Mouse (Mus musculus): ENCODE measurements around the gene Bud13. TPM values are rescaled to one million over a fixed set of nuclear protein-coding genes. Genes with fewer than 3 reads are reported as not detected.
"Not testable (repeated sequence)": the region's sequence is repeated elsewhere in the genome, so short reads cannot be mapped to it uniquely, and the experiment has no call there.

Bud13 gene
- total RNA-seq, 2 experiments from 2014 or later, result 6.5 to 7.9 TPM

DNA sequence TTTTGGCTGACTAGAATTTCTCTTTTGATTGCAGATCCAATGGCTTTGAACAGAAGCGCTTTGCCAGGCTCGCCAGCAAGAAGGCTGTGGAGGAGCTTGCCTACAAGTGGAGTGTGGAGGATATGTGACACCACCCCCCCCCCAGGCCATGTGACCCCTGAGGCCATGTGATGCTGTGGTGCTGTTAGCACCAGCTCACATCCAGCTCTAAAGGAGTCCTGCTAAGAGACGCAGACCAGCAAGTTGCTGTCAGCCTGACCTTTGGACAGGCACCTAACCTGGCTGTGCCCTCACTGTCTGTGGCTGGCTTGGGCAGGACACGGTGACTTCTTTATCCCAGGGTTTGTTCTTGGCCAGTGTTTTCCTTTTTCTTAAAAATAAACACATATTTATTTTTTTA lies 15.6 kb downstream of the Bud13 start:
- no peak for DNase-seq

DNA sequence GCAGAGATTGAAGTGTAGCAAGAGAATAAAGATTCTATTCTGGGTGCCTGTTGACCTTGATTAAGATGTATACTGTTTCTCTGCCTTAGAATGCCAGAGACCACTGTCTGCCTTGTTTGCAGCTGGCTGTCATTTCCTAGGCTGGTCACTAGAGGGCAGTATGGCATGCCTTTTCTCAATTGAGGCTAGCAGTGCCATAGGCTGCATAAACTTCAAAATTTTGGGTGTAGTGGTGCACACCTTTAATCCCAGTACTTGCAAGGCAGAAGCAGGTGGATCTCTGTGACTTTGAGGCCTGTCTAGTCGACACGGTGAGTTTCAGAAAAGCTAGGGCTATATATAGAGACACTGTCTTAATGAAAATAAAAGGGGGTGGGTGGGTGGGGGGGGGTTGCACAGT lies 19.3 kb downstream of the Bud13 start:
- peak; percentile 14 to 61 for DNase-seq

DNA sequence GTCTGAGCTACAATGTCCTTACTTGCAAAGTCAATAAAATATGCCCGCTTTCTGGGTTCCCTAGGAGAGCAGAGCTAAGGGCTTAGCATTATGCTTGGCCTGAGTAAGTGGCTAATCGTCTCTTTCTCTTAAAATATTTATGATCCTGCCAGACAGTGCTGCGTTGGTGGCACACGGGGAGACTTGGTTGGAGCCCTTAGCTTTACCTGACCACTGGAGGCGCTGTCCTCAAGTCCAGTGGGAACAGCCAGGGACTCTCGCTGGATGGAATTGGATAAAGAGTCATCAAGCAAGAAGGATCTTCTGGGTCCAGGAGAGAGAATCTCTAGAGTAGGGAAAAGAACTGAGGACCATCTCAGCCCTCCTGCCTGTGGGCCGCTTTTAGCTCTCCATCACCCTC lies 26.3 kb downstream of the Bud13 start:
- DNase-seq, result no peak

DNA sequence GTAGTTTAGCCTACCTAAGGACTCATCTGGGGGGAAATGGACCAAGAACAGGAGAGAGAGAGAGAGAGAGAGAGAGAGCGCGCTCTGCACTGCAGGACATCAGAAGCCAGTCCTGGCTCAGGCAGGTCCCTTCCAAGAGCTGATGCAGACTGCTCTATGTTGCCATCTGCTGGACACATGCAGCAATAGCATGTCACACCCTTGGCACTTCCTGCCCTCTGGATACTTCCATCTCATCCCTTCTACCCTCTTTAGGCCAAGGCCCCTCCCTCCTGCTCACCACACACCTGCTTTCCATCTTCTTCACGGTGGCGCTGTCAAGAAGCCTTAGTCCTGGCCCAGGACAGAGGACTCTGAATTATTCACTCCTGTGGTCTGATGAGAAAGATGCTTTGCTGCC lies 31.7 kb downstream of the Bud13 start:
- peak; percentile 58 to 79 for DNase-seq

DNA sequence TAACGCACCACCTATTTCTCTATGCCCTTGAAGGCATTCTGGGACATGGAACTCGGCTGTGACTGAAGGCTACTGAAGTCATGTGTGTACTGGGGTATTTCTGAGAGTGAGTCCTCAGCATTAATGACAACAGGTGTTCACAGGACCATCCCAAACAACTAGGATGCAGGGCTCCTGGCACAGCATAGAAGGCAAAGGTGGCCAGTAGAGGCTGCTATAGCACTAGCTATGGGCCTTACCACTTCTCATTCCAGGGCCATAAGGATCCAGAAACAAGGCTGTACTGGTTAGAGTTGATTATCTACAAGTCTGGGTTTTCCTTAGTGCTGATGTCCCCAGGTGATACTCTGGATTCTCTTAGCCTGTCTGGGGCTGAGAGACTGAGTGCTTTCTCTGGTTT lies 32.1 kb downstream of the Bud13 start:
- DNase-seq, result no peak

DNA sequence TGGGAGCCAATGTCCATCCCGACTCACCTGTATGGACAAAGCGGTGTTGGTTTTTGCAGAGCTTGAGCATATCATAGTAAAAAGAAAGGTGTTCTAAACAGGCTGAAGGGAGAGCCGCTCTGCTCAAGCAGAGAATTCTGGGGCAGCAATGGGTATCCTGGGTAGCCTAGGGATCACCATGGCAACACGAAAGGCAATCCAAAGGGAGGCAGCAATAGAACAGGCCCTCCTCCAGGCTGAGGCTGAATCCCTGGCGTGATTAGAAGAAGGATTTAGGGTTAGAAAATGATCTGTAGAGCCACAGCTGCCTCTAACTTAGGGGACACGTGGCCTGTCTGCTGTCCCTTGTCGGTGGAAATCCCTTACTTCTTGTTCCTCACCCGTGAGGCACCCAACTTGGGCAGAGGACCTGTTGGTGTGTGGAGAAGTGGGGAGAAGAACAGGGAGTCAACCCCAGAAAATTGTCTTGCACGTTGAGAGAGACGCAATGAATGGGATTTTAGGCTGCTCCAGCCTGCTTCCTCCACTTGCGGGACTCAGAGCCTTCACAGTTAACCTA lies 33.1 kb downstream of the Bud13 start:
- DNase-seq, result no peak

DNA sequence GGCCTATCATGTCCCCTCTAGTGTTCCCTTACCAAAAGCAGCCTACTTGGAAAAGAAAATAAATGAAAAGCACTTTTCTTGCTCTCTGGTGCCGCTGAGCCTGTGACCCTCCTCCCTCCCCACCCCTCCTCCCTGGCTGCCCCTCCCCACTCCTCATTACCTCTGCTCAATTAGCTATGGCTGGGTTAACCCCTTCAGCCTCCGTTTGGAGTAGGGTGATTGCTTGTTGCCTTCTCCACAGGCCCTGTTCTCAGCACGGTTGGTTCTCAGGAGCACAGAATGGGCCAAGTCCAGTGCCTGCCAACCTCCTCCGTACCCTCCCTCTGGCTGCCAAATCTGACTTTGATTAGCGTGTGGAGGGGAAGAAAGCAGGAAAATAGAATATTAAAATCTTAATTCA lies 33.6 kb downstream of the Bud13 start:
- DNase-seq, result no peak

DNA sequence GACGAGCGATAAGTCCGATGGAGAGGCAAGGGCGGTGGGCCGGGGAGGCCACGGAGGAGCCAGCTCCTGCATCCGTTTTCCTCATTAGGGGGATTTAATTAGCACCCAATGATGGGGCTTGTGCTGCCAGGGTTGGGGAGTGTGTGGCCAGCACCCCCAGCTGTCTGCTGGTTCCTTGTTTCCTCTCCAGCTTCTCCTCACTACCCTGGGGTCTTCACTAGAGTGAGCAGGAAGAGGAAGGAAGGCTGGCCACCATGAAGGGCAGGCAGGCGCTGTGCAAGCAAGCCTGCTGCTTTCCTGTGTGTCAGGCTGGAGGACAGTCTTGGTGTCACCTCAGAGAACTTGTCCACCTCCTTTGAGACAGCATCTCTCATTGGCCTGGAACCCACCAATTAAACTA lies 34.1 kb downstream of the Bud13 start:
- DNase-seq, result no peak

DNA sequence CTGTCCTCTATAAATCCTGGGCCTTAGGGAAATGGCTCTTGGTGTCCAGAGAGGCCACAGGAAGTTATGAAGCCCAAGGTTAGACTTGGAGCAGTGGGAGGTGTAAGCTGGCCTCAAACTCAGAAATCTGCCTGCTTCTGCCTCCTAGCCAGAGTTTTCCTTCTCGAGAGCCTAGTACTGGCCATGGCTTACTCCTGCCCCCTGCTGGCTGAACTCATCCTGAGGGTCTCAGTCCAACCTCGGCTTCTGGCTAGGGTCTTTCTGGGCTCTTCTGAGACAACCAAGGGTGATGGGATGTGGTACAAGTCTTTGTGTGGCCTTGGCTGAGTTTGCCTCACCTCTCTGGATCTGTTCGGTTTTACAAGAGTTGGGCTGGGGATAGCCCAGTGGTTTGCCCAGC lies 35.1 kb downstream of the Bud13 start:
- DNase-seq, result no peak

DNA sequence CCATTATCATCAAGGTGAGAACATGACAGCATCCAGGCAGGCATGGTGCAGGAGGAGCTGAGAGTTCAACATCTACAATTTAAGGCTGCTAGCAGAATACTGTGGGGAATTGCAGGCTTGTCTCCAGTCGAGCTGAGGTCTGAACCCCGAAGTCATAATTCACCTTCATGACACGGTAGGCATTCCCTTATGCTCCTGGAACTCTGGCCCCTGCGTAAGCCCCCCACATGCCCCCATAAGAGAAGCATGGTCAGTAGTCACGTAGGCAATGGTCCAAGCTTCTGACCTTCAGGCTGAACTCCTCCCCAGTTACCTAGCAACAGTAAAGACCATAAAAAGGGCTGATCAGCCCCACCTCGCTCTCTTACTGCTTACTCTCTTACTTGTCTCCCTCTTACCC lies 37.1 kb downstream of the Bud13 start, which contains the start of gene 4931429L15Rik:
Gene 4931429L15Rik (minus strand): TSS at position 101 of the 400 bp plus-strand sequence.
- DNase-seq, result not testable (repeated sequence)

DNA sequence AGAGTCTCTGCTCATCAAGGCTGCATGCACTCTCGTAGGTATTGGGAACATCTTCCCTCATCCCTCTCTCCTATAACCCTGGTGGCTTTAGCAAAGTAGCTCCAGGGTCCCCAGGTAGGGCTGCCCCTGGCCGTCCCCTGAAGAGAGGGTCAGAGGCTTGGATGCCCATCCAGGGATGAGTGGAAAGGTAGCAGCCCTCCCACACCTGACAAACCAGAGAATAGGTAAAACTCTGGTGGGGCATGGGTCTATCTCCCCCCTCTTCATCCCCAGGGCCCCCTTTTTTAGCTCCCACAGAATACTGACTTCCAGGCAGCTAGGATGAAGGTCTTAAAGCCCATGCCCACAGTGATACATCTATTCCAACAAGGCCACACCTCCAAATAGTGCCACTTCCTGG lies 37.7 kb downstream of the Bud13 start:
- DNase-seq, result no peak

DNA sequence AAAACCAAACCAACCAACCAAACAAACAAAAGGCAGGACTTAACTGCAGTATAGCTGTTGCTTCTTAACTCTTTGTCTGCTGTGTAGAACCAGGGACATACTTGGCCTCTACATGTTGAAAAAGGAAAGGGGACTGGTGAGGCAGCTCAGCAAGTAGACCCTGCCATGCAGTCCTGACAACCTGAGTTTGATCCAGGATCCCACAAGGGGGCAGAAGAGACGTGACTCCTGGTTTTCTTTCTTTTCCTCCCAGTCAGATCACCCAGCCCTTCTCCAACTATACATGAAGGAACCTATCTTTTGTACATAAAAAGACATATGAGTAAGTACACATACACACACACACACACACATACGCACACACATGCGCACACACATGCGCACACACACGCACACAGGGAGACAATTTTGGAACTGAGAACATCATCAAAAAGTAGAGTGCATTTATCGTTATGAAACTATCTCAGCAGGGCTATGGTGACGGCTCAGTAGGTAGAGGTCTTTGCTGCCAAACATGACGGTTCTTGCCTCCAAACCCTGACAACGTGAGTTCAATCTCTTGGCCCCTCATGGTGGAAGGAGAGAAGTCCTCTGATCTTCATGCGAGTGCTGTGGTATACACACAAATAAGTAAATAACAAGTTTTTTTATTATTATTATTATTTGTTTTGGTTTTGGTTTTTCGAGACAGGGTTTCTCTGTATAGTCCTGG lies 44.0 kb downstream of the Bud13 start:
- DNase-seq, result no peak

DNA sequence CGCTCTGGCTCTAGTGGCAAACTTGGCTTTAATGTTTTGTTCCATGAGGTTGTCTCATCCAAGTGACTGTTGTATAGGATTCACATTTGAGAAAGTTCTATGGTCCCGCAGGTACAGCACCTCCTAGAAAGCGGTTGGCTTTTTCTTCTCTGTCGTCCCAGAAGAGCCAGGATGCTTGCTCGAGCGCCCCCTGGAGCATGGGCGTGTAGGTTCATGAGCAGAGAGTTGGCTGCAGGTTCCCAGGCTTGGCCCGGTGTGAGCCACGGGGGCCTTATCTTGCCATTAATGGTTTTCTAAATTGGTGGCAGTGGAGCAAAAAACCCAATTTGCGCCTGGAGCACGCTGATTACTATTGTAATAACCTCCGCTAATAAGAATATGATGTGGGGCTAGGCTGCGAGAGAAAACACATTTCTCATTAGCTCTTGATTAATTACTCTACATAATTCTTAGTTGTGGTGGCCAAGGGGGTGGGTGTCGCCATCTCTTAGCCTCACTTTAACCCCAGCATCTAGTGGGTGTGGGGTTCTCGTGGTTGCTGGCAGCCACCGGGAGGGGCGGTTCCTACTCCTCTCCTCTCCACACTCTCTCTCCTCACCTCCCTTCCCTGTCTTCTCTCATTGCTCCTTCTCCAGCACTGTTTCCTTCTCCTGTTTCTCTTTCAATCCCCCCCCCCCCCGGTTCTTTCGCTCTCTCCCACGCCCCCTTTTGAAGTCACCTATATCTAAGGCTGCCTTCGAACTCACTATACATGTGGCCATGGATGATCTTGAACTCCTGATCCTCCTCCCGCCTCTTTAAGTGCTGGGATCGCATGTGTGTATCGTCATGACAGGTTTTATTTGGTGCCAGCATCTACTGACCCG lies 45.1 kb downstream of the Bud13 start:
- DNase-seq, result no peak

DNA sequence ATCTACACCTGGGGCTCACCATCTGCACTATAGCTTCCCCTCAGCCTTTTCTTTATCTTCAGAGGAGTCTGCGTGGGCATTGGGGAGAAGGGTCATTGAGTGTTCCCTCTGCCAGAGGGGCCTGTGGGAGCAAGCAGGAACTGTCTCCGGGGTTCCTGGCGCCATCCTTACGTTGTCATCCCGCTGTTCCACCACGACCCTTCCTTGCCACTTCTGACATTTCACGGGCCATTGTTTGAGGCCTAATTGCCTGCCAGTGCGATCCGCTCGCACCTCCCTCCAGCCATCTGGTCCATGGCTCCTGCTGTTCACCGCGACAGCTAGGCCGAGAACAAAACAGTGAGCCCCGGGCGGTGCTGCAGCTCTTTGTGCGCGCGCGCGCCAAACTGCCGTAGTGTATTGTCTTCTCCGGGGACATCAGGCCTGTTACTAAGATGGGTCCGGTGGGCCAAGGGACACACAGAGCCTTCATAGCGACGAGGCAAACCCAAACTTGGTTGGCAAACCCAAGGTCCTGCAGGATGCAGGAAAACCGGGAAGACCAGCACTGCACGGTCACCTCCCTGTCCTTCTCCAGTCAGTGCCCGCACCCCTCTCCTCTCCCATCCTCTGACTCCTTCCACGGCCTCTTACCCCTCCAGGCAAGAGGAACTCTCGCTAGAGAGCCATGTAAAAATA lies 45.9 kb downstream of the Bud13 start:
- peak in 1 of 2 experiments; percentile 20 for DNase-seq

DNA sequence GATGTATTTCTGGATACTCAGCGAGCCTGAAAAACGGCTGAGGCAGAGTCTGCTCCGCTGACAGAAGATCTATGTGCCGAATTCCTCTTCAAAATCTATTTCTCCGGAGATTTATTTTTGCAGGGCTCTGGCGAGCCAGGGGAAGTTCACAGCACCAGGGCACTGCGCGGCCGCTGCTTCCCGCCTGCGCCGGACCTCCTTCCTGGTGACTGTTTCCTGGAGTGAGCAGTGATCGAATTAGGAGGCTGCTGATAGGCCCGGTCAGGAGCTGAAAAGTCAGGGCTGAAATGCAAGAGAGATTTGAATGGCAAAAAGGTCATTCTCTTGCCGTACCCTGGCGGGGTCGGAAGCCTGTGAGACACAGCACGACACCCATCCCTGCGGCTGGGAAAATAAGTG lies 46.4 kb downstream of the Bud13 start:
- peak; percentile 12 to 19 for DNase-seq

DNA sequence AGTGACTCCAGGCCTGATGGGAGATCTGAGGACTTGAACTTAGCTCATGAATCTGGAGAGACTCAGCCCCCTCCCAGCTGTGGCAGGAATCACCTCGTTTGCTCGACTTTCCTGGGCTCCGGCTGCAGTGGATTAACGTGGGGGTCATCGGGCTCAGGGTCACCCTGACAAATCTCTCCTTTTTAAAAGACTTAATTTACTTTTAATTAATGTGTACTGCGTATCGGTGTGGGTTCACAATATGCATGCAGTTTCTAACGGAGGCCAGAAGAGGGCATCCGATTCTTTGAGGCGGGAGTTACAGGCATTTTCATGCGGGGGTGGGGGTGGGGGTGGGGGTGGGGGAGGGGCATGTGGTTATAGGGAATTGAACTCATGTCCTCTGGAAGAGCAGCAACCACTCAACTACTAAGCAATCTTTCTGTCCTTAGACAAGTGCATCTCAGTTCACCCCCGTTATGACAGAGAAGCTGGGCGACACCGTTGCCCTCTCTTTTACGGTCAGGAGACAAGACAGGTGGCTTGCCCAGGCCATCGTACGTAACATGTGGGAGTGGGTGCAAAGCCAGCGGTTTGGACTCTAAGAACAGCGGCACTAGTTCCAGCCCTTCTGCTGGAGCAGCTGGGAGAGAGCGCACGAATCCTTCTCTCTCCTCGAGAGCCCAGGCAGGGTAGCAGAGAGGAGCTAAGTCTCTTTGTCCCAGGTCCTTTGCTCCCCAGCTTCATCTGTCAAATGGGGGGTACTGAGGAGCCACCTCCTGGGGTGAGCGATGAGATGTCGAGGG lies 47.2 kb downstream of the Bud13 start:
- DNase-seq, result no peak

DNA sequence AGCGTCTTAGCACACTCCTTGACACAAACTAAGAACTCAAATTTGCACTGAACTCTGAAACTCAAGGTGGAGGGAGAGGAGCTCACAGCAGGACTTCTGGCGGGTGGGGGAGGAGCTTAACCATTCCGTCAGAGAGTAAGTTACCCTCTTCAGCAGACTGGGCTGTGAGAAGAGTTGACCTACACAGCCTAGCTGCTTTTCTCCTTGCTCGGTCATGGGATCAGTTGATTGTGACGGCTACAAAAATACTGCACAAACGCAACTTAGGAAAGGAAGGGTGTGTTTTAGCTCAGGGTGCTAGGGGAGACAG lies 47.7 kb downstream of the Bud13 start:
- DNase-seq, result no peak

DNA sequence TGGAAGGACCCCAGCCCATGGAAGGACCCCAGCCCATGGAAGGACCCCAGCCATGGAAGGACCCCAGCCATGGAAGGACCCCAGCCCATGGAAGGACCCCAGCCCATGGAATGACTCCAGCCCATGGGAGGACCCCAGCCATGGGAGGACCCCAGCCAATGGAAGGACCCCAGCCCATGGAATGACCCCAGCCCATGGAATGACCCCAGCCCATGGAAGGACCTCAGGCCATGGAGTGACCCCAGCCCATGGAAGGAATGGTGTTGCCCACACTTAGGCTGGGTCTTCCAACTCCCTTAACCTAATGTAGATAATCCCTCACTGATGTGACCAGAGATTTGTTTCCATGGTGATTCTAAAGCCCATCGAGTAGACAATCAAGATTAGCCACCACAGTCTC lies 48.5 kb downstream of the Bud13 start:
- no peak for DNase-seq

DNA sequence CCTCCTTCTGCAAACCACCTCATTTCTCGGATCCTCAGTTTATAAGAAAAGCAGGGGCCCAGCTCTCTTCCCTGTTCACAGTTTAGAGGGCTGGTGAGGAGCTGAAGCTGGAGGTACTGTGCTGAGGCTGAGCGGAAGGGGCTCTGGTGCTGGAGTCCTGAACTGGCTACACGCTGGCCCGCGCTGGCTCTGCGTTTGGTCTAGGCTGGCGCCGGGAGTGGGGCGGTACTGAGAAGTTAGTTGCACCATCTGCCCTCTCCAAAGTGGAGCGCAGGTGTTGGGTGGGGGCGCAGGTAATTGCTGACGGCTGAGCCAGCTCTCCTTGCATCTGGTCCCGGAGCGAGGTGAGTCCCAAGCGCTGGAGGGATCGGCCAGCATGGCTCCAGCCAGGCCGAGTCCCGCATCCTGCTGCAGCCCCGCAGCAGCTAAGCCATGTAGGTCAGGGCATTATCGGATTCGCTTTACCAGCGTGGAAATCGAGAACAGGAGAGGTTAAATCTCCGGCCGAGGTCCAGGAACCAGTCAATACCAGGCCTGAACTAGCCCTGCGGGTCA lies 51.7 kb downstream of the Bud13 start:
- no peak for DNase-seq

DNA sequence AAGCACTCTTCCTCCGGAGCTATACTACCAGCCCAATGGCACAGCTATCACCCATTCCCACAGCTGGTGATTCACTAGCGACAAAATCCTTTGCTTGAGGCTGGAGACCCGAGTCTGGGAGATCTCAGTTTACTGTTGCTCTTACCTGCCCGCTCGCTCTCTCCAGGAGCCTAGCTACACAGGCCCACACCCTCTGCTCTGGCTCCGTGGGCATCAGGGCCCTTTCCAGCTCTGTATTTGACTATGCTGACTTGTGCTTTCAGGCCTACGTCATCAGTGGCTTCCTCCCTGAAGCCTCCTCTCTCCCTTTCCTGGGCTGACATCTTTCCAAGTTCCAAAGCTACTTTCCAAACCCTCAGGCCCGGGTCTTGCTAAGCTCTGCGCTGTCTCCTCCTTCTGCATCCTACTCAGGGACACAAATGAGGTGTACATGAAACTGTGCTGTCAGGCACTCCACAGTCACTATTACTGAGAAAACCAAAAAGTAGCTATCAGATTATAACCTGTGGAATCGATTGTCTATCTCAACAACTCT lies 52.7 kb downstream of the Bud13 start:
- DNase-seq, result no peak

DNA sequence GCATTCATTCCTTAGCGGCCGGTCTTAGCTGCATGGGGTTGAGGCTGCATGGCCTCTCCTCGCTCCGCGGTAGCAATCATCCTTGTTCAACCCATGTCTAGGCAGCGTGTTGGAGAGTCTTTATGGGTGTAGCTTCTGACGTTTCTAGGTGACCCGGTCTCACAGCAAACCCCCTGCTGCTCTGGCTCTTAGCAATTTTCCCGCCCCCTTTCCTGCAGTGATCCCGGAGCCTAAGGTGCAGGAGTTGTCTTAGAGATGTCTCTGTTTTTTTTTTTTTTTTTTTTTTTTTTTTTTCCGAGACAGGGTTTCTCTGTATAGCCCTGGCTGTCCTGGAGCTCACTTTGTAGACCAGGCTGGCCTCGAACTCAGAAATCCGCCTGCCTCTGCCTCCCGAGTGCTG lies 53.5 kb downstream of the Bud13 start:
- not testable (repeated sequence) for DNase-seq
